Mouse (Mus musculus): ENCODE results near the gene Ugt2b36. TPM values are rescaled to one million over a fixed set of nuclear protein-coding genes. Genes with fewer than 3 reads are reported as not detected.
"Not testable (repeated sequence)": the region's sequence is repeated elsewhere in the genome, so short reads cannot be mapped to it uniquely, and the experiment has no call there.

Ugt2b36 gene
- not detected for total RNA-seq (2021)

DNA sequence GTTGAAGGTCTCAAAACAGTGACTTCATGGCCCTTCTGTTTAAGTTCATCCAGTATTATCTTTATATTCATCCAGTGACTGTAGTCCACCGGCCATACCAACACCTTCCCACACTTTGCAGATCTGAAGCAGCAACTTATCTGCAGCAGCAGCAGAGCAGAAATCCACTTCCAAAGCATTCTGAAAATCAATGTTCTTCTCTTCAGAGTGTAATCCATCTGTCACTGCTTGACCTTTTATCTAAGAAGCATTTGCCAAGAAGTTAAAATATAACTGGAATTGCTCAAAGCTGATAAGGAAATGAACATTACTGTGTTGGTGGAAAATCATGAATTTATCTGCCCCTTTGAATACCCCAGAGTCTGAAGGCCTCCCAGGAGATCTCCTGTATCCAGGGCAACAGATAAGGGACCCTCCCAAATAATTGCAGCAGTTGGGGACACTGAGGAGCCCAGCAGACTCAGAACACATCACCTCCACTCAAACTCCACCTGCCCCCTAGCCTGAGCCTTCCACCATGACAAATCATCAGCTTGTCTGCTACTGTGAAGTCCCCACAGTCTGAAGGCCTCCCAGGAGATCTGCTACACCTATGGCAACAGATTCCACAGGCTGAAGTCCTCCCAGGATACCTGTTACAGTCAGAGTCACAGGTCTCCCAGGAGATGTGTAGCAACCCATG lies at the start of gene Ugt2b36:
Gene Ugt2b36, minus strand, starts transcription at position 210 of the 682 bp plus-strand sequence.
- no peak for DNase-seq

DNA sequence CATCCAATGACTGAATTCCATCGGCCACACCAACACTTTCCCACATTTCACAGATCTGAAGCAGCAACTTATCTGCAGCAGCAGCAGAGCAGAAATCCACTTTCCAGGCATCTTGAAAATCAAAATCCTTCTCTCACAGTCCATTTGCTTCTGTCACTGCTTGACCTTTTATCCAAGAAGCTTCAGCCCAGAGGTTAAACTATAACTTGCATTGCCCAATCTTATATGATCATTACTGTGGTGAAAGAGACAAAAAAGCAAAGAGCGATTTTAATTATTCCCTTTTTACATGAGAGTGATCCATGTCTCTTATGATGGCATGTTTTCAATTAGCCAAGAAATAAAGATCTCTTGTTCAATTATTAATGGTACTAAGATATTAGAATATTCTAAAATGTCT lies 47.8 kb upstream of the Ugt2b36 start, which contains the start of gene Ugt2b5:
Gene Ugt2b5, minus strand, starts transcription at position 123 of the 400 bp plus-strand sequence.
- not testable (repeated sequence) for DNase-seq

DNA sequence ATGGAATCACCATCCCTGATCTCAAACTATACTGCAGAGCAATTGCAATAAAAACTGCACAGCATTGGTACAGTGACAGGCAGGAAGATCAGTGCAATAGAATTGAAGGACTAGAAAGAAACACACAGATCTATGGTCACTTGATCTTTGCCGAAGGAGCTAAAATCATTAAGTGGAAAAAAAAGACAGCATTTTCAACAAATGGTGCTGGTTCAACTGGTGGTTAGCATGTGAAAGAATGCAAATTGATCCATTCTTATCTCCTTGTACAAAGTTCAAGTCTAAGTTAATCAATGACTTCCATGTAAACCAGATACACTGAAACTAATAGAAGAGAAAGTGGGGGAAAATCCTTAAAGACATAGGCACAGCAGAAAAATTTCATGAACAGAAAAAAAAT lies 11.3 kb upstream of the Ugt2b36 start:
- DNase-seq, result not testable (repeated sequence)

DNA sequence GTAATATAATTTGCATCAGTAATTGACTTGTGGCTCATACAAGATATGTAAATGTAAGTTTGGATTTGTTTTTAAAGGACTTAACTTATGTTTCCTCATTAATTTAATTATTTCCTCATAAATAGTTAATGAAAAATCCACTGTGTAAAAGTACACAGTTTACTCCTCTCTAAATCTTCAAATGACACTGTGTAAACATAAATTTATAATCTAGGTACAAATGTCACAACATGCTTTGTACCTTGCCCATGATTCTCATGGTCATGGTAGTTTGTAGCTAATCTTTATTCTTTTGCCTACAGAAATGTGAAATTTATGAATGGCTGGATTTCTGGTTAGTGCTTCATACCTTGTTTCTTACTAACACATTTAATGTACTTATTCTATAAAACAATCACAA lies 1.2 kb downstream of the Ugt2b36 start:
- DNase-seq, result no peak

DNA sequence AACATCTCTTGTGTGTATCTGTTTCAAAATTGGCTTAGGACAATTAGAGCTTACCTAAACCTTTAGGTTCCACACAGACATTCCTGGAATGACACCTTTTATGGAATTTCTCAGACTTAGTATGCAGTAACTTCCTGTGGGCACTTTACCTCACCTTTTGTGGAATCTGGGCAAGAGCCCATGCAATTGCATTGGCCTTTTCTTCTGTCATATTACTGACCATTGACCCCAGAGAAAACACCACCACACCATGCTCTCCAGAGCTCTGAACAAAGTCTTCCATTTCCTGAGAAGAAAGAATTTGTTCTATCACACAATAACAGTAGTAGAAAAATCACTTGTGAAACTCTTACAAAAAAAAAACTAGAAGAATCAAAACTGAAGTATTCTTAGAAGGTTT lies 3.1 kb downstream of the Ugt2b36 start:
- DNase-seq, result no peak

DNA sequence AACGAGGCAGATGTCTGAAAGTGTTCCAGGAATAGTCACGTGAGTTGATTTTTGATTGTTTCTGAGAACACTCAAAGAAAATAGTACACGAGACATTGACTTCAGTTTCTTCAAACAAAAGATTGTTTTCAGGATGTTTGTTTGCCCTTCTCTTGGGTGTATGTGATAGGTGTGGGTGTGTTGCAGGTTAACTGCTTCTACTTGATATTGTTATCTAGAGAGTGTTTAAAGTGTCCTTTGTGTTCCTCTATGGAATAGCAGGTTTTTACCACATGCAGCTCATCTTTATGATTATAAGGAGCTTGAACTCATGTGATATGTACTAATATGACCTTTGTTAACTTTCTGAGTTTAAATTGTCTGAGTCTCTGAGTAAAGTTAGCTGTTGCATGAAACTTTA lies 6.1 kb downstream of the Ugt2b36 start:
- DNase-seq, result no peak

DNA sequence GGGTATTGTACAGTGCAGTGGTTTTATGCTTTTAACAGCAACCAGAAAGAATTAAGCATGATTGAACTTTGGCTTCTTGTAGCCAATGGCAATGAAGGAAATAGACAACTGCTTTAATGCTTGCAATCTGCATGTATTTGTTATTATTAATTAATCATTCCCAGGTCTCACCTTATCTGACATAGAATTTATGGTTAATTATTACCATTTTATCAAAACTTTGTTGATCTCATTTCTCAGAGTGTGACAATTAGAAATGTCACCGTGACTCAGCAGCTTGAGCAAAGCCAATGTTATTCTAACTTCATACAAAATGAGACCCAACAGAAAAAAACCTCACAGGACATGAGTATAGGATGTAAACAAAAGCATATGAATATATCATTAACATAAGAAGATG lies 61.7 kb downstream of the Ugt2b36 start:
- DNase-seq, result no peak

DNA sequence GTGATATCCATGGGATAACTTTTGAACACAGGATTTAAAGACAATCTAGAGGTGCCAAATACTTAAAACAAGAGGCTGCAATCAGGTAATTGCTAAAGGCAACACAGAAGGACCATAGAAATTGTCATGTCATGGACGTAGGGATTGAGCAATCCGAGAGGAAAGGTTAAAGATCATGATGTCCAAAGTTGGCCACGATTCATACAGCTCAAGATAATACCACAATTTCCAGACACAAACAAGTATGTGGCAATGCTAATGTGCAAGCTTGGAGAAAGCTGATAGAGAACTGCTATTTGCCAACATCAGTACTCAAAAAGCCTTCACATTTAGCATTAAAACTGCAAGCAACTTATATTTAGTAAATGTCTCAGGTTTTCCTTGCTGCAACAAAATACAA lies 65.0 kb downstream of the Ugt2b36 start:
- DNase-seq, result no peak

Other genes with a start within 250 kb of the Ugt2b36 start
- gene Ugt2b34, start 185.6 kb downstream of the Ugt2b36 start, total RNA-seq (2021), result not detected
- gene Ugt2b1, start 166.0 kb downstream of the Ugt2b36 start, total RNA-seq (2021), result not detected
- not detected for gene Ugt2b35, start 91.7 kb downstream of the Ugt2b36 start, total RNA-seq (2021)
- not detected for gene Ugt2b5, start 47.8 kb upstream of the Ugt2b36 start, total RNA-seq (2021)
- gene Ugt2b37, start 162.2 kb upstream of the Ugt2b36 start, total RNA-seq (2021), result not detected
- gene Ugt2a3, start 244.6 kb upstream of the Ugt2b36 start, total RNA-seq (2021), result not detected